Mouse (Mus musculus) liver, postnatal 0 days (tissue): ENCODE measurements at regions not wholly inside any gene's neighbourhood (a gene's known extent, or its start where the extent isn't known, plus 50 kb on each side); places are given as distances from the start of the nearest gene placed in this dataset.

Source experiments
- CTCF ChIP-seq: sonication (generic); IDR thresholded peaks from 2 replicates; pipeline ENCODE4 v1.5.1; 2016; ENCODE audit warnings: antibody characterized with exemption, low read depth
- EP300 ChIP-seq: IDR thresholded peaks from 2 replicates; pipeline ENCODE4 v1.6.1; 2016; ENCODE audit warnings: antibody characterized with exemption, low read depth, mild to moderate bottlenecking

GRCm38 (mm10) chr15:6997871-6998270 lies 92.5 kb upstream of the Lifr start:
- TF ChIP-seq EP300 (no peak), CTCF (no peak)
